ENCODE assay signal across 8 mouse cellular contexts in the genomic region with DNA sequence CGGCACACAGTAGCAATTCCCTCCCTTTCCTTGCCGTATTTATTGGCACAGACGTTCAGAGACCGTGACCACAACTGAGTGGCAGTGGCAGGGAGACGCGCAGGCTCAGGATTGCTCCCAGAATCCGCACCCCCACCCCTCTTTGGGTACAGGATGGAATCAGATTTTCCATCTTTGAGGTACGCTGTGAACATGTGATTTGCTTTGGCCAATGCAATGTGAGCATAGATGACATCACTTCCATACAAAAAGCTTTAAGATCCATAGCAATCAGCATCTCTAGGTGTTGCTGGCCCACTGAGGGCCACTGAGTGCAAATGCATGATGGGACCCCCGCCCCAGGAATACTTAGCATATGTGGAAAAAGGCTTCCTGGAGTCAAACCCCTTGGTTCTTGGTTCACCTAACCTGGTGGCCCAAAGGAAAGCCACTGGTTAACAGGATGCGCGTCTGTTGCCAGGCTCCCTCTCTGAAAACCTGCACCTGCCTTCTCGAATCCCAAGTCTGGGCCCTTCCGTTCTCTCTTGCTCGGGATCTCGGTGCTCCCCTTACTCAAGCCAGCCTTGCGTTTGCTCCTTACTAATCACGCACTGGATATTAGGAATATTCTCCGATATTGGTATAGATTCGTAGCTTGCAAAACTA. TPM values are rescaled to one million over a fixed set of nuclear protein-coding genes. Genes with fewer than 3 reads are reported as not detected.
A peak's percentile ranks its signal among the peaks of the same experiment; 100 is the strongest.
DNase-seq lines count a peak whose midpoint lies in the region; ATAC-seq and TF ChIP-seq lines count a peak whose summit lies in the region.

No protein-coding gene starts in this region.

- 21% methylated on average over 19 of the region's 19 CpGs for WGBS in kidney, postnatal 0 days
- 15% methylated on average over 19 of the region's 19 CpGs for WGBS in forebrain, postnatal 0 days
- 31% methylated on average over 19 of the region's 19 CpGs for WGBS in stomach, postnatal 0 days

- TF ChIP-seq EP300 in stomach, postnatal 0 days (optimal IDR thresholded peaks at IDR 0.05): no peak

- H3K4me2 ChIP-seq in kidney, postnatal 0 days (ENCODE audit: low read length): peak overlapping the region; percentile 59
- H3K4me2 ChIP-seq in forebrain, postnatal 0 days (ENCODE audit: low read depth): peak overlapping the region; percentile 72
- peak overlapping the region; percentile 53 for H3K4me2 ChIP-seq in stomach, postnatal 0 days (replicated peaks; ENCODE audit: low read depth)

- no peak for DNase-seq in kidney, postnatal 0 days (ENCODE audit: low spot score)
- DNase-seq in kidney, adult 18-20 months: no peak
- peak; percentile 93 for DNase-seq in brain, adult 2 months (ENCODE audit: low read depth, low spot score)
- peak; percentile 87 for DNase-seq in forebrain, postnatal 0 days
- peak; percentile 58 for DNase-seq in layer of hippocampus, adult 9-10 months (ENCODE audit: low spot score)
- DNase-seq in lung, postnatal 10 days: peak; percentile 21
- DNase-seq in stomach, postnatal 0 days (ENCODE audit: low spot score): no peak
- no peak for DNase-seq in T-cell, adult 2 months (ENCODE audit: low spot score)

- H3K27me3 ChIP-seq in kidney, postnatal 0 days (ENCODE audit: insufficient read depth, low read length): no peaks in the 10 kb centered on the region
- no peaks in the 10 kb centered on the region for H3K27me3 ChIP-seq in forebrain, postnatal 0 days (ENCODE audit: insufficient read depth, low read length)
- no peaks in the 10 kb centered on the region for H3K27me3 ChIP-seq in stomach, postnatal 0 days (ENCODE audit: control insufficient read depth, insufficient read depth, low read length)

- H3K4me3 ChIP-seq in kidney, postnatal 0 days (replicated peaks; ENCODE audit: low read depth, low read length): peak overlapping the region; percentile 33
- peak overlapping the region; percentile 42 for H3K4me3 ChIP-seq in forebrain, postnatal 0 days (ENCODE audit: low read depth, low read length)
- H3K4me3 ChIP-seq in stomach, postnatal 0 days (ENCODE audit: low read depth, low read length): peak overlapping the region; percentile 14; the same call in 1 of the 2 replicates

- peaks cover 13% of the 10 kb centered on the region; the same call in 1 of the 2 replicates for H3K4me1 ChIP-seq in kidney, postnatal 0 days (replicated peaks; ENCODE audit: insufficient read depth, low read length)
- H3K4me1 ChIP-seq in forebrain, postnatal 0 days (ENCODE audit: insufficient read depth): 0 out of 2 replicates have a peak, but pooled peaks cover 2% of the 10 kb centered on the region
- H3K4me1 ChIP-seq in stomach, postnatal 0 days (replicated peaks; ENCODE audit: control insufficient read depth, insufficient read depth): peaks cover 4% of the 10 kb centered on the region

- H3K9ac ChIP-seq in kidney, postnatal 0 days (ENCODE audit: low read depth, low read length): peak overlapping the region; percentile 28; the same call in 1 of the 2 replicates
- peak overlapping the region; percentile 75 for H3K9ac ChIP-seq in forebrain, postnatal 0 days
- no peak overlapping the region for H3K9ac ChIP-seq in stomach, postnatal 0 days (ENCODE audit: low read length)

- H3K36me3 ChIP-seq in kidney, postnatal 0 days (ENCODE audit: insufficient read depth, low read length): no peaks in the 10 kb centered on the region
- H3K36me3 ChIP-seq in forebrain, postnatal 0 days (ENCODE audit: insufficient read depth): no peaks in the 10 kb centered on the region
- no peaks in the 10 kb centered on the region for H3K36me3 ChIP-seq in stomach, postnatal 0 days (ENCODE audit: control insufficient read depth, insufficient read depth, low read length)

- no peak for TF ChIP-seq CTCF in kidney, postnatal 0 days (IDR thresholded peaks at IDR 0.05; ENCODE audit: low read depth)
- TF ChIP-seq CTCF in forebrain, postnatal 0 days (IDR thresholded peaks at IDR 0.05; ENCODE audit: low read depth): no peak
- no peak for TF ChIP-seq CTCF in stomach, postnatal 0 days (IDR thresholded peaks at IDR 0.05; ENCODE audit: low read depth)

- no peak overlapping the region for H3K27ac ChIP-seq in kidney, postnatal 0 days
- H3K27ac ChIP-seq in forebrain, postnatal 0 days (ENCODE audit: low read depth, low read length): peak overlapping the region; percentile 91
- H3K27ac ChIP-seq in stomach, postnatal 0 days (replicated peaks): no peak overlapping the region

- H3K9me3 ChIP-seq in kidney, postnatal 0 days (replicated peaks; ENCODE audit: low read length): no peaks in the 10 kb centered on the region
- H3K9me3 ChIP-seq in forebrain, postnatal 0 days (ENCODE audit: low read length): no peaks in the 10 kb centered on the region
- H3K9me3 ChIP-seq in stomach, postnatal 0 days (ENCODE audit: control insufficient read depth, low read length): no peaks in the 10 kb centered on the region

- no peak for ATAC-seq in kidney, postnatal 0 days (replicated peaks; ENCODE audit: low FRiP score, low read depth)
- ATAC-seq in forebrain, postnatal 0 days: peak; percentile 83
- ATAC-seq in stomach, postnatal 0 days (ENCODE audit: low FRiP score, low TSS enrichment): no peak

RNA-seq across cellular contexts. Expression of gene Apobec3, which starts 8.7 kb away (rescaled TPM):
- 26.1 and 26.4 TPM in 2 replicates for polyA plus RNA-seq in kidney, postnatal 0 days (2015; fragmentation: Nextera tagmentation; extraction: Ambion mirVana)
- 4.0 and 5.3 TPM in 2 replicates for total RNA-seq in forebrain, postnatal 0 days (2014; rRNA removed)
- 3.1 and 3.6 TPM in 2 replicates for polyA plus RNA-seq in forebrain, postnatal 0 days (2015; fragmentation: Nextera tagmentation; extraction: Ambion mirVana)
- 18.2 and 18.5 TPM in 2 replicates for polyA plus RNA-seq in stomach, postnatal 0 days (2015; fragmentation: Nextera tagmentation; extraction: Ambion mirVana)

RNA-seq across cellular contexts. Expression of gene Cbx6, which starts 48.3 kb away (rescaled TPM):
- 39.0 and 46.6 TPM in 2 replicates for polyA plus RNA-seq in kidney, postnatal 0 days (2015; fragmentation: Nextera tagmentation; extraction: Ambion mirVana)
- 69.1 and 86.8 TPM in 2 replicates for total RNA-seq in forebrain, postnatal 0 days (2014; rRNA removed)
- polyA plus RNA-seq in forebrain, postnatal 0 days (2015; fragmentation: Nextera tagmentation; extraction: Ambion mirVana): 27.5 and 53.8 TPM in 2 replicates
- 33.3 and 34.8 TPM in 2 replicates for polyA plus RNA-seq in stomach, postnatal 0 days (2015; fragmentation: Nextera tagmentation; extraction: Ambion mirVana)

RNA-seq across cellular contexts. Expression of gene Npcd, which starts 48.7 kb away (rescaled TPM):
- 0.28 TPM in 1 of 2 replicates, not detected in the other for polyA plus RNA-seq in kidney, postnatal 0 days (2015; fragmentation: Nextera tagmentation; extraction: Ambion mirVana)
- 9.0 and 18.6 TPM in 2 replicates for total RNA-seq in forebrain, postnatal 0 days (2014; rRNA removed)
- 3.7 and 4.0 TPM in 2 replicates for polyA plus RNA-seq in forebrain, postnatal 0 days (2015; fragmentation: Nextera tagmentation; extraction: Ambion mirVana)
- 0.81 TPM in 1 of 2 replicates, not detected in the other for polyA plus RNA-seq in stomach, postnatal 0 days (2015; fragmentation: Nextera tagmentation; extraction: Ambion mirVana)

Comparison
In these comparisons a context has a peak if more than half of its experiments do, and no peak if none do; other contexts are left out.
1. DNase-seq: peak in brain, adult 2 months (single experiment), forebrain, postnatal 0 days (single experiment), layer of hippocampus, adult 9-10 months (single experiment) and lung, postnatal 10 days (single experiment); none in kidney, postnatal 0 days (single experiment), kidney, adult 18-20 months (single experiment), stomach, postnatal 0 days (single experiment) and T-cell, adult 2 months (single experiment).
2. Peak in every context shown above with its lines, with median percentiles within 50 percentile points of each other: H3K4me2 ChIP-seq and H3K4me3 ChIP-seq.